Comparison of ENCODE assay signal across 12 mouse cellular contexts in the genomic region with DNA sequence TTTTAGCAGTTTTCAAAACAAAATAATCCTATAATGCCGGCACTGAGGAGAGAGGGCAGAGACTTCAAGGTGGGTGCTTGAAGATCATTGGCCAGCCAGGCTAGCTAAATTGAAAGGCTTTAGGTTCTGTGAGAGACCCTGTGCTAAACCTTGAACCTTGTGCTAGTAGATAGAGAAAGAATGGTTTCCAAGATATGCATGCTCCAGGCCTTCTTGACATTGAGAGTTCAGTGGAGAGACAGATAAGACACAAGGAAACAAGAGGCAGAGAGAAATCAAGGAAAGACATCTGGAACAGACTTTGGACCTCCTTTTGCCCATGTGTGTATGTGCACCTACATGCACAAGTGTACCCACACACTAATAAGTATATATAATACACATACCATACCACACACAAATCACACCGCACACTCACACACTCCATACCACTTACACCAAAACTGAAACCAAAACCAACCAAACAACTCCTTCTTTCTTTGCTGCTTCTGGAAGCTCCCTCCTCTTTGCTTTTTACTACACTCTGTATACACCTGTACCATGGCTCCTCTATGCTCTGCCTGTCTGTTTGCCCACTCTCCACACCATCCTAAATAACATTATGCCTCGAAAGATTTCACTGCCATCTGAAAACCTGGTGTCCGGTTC. TPM values are rescaled to one million over a fixed set of nuclear protein-coding genes. Genes with fewer than 3 reads are reported as not detected.
A peak's percentile ranks its signal among the peaks of the same experiment; 100 is the strongest.
DNase-seq lines count a peak whose midpoint lies in the region; ATAC-seq and TF ChIP-seq lines count a peak whose summit lies in the region.
"Had no signal": no experiment of that assay in that cellular context is flagged by ENCODE, and none has a peak within 500 bp of the region (broad histone marks: within the 10 kb centered on the region; RNA-seq: fewer than 3 reads in every experiment).

No protein-coding gene starts in this region.

- peaks cover 9% of the 10 kb centered on the region for H3K27me3 ChIP-seq in G1E (ENCODE audit: insufficient read depth, low read length)
- H3K27me3 ChIP-seq in embryonic facial prominence, embryonic 10.5 days (replicated peaks; ENCODE audit: low read depth, poor library complexity, severe bottlenecking): no peaks in the 10 kb centered on the region
- no peaks in the 10 kb centered on the region for H3K27me3 ChIP-seq in limb, embryonic 10.5 days (ENCODE audit: low read depth, poor library complexity, severe bottlenecking)
- H3K27me3 ChIP-seq: embryonic facial prominence, embryonic 13.5 days had no signal

- H3K27ac ChIP-seq in macrophage: peak overlapping the region; percentile 80
- H3K27ac ChIP-seq in embryonic facial prominence, embryonic 10.5 days (replicated peaks): no peak overlapping the region
- H3K27ac ChIP-seq in limb, embryonic 10.5 days: no peak overlapping the region
- H3K27ac ChIP-seq: embryonic facial prominence, embryonic 13.5 days had no signal

- H3K4me3 ChIP-seq in G1E (ENCODE audit: low read depth, low read length): peak overlapping the region; percentile 27; the same call in 1 of the 2 replicates
- peak overlapping the region; percentile 10; the same call in 1 of the 2 replicates for H3K4me3 ChIP-seq in macrophage (ENCODE audit: inconsistent target)
- H3K4me3 ChIP-seq in embryonic facial prominence, embryonic 10.5 days: no peak overlapping the region
- H3K4me3 ChIP-seq in limb, embryonic 10.5 days: no peak overlapping the region
- H3K4me3 ChIP-seq: embryonic facial prominence, embryonic 13.5 days had no signal

- peaks cover 65% of the 10 kb centered on the region for H3K4me1 ChIP-seq in G1E (ENCODE audit: insufficient read depth, low read depth, low read length)
- H3K4me1 ChIP-seq in embryonic facial prominence, embryonic 10.5 days: peaks cover 11% of the 10 kb centered on the region
- 0 out of 2 replicates have a peak, but pooled peaks cover 9% of the 10 kb centered on the region for H3K4me1 ChIP-seq in limb, embryonic 10.5 days

- ATAC-seq in G1E (ENCODE audit: extremely low read depth, insufficient number of reproducible peaks, low FRiP score, poor library complexity, severe bottlenecking): peak; percentile 42
- ATAC-seq in hematopoietic stem cell, adult 5-6 weeks (replicated peaks in 1 of 2; ENCODE audit: insufficient read depth in 1 of 2, low FRiP score in 2 of 2, low TSS enrichment in 1 of 2, low read depth in 1 of 2, poor library complexity in 2 of 2, severe bottlenecking in 2 of 2): peak; percentile 14 to 23; a peak in 2 of 4 replicates

- H3K36me3 ChIP-seq in G1E (replicated peaks) (no peaks in the 10 kb centered on the region), macrophage (ENCODE audit: inconsistent target) (no peaks in the 10 kb centered on the region)
- no peaks in the 10 kb centered on the region for H3K36me3 ChIP-seq in embryonic facial prominence, embryonic 10.5 days (replicated peaks)
- no peaks in the 10 kb centered on the region for H3K36me3 ChIP-seq in limb, embryonic 10.5 days
- H3K36me3 ChIP-seq: embryonic facial prominence, embryonic 13.5 days had no signal

- TF ChIP-seq CTCF in G1E (IDR thresholded peaks at IDR 0.05; ENCODE audit: low read depth, low read length): no peak

- H3K79me2 ChIP-seq in macrophage (ENCODE audit: inconsistent target): no peaks in the 10 kb centered on the region

- WGBS in macrophage (ENCODE audit: missing documents): 50% methylated on average over 4 of the region's 4 CpGs
- 88% methylated on average over 4 of the region's 4 CpGs for WGBS in embryonic facial prominence, embryonic 10.5 days
- whole genome bisulfite sequencing in limb, embryonic 10.5 days: 91% methylated on average over 4 of the region's 4 CpGs

- DNase-seq in 416B (ENCODE audit: low read depth) (peak; percentile 36), G1E (ENCODE audit: low spot score) (no peak)
- DNase-seq in embryonic facial prominence, embryonic 10.5 days (ENCODE audit: low spot score): no peak
- no peak for DNase-seq in limb, embryonic 10.5 days (ENCODE audit: low spot score)
- DNase-seq in embryo, embryonic 9.5 days (ENCODE audit: extremely low spot score): no peak
- no peak for DNase-seq in cerebellum, postnatal 14 days
- DNase-seq: cerebellum, adult 18-20 months; kidney, adult 11 months; thymus, postnatal 25 days had no signal

- no peaks in the 10 kb centered on the region for H3K9me3 ChIP-seq in G1E (replicated peaks)
- no peaks in the 10 kb centered on the region for H3K9me3 ChIP-seq in embryonic facial prominence, embryonic 10.5 days
- no peaks in the 10 kb centered on the region for H3K9me3 ChIP-seq in limb, embryonic 10.5 days (replicated peaks)
- H3K9me3 ChIP-seq: embryonic facial prominence, embryonic 13.5 days had no signal

RNA-seq across cellular contexts. Expression of a gene that starts 24.6 kb away (rescaled TPM):
- total RNA-seq in G1E (2014; fragmentation: Nextera tagmentation) (97.9 and 113 TPM in 2 replicates), G1E (2017) (4.6 and 5.5 TPM in 2 replicates)
- polyA plus RNA-seq in G1E (2012) (37.6 and 39.6 TPM in 2 replicates), macrophage (2018) (20.7 to 41.4 TPM (median 22.0 TPM) in 3 replicates)
- total RNA-seq in hematopoietic stem cell, adult 5-6 weeks (2017): 11.8 and 14.1 TPM in 2 replicates
- 100 to 1,000 TPM in 21 of 26 experiments, 10 to 100 TPM in 5; 32.1 to 275 (median 156) TPM for total RNA-seq in macrophage (2018; cell fraction: chromatin; rRNA removed)
- 10 to 100 TPM; 30.3 to 91.8 (median 55.4) TPM for total RNA-seq in macrophage (2018; cell fraction: cytosol; rRNA removed)
- total RNA-seq in macrophage (2018; cell fraction: nucleus; rRNA removed): 100 to 1,000 TPM in 10 of 26 experiments, 10 to 100 TPM in 16; 27.9 to 224 (median 89.0) TPM
- polyA plus RNA-seq in embryonic facial prominence, embryonic 10.5 days (2016; fragmentation: Nextera tagmentation; extraction: Ambion mirVana): 24.5 and 26.1 TPM in 2 replicates
- polyA plus RNA-seq in limb, embryonic 10.5 days (2016; fragmentation: Nextera tagmentation; extraction: Ambion mirVana): 20.6 and 21.8 TPM in 2 replicates

RNA-seq across cellular contexts. Expression of a gene that starts 25.4 kb away (rescaled TPM):
- total RNA-seq in G1E (2014; fragmentation: Nextera tagmentation) (8.1 and 13.2 TPM in 2 replicates), G1E (2017) (3.2 and 3.5 TPM in 2 replicates)
- polyA plus RNA-seq in G1E (2012) (1.2 TPM in 2 replicates), macrophage (2018) (131 to 194 TPM (median 144 TPM) in 3 replicates)
- 53.0 and 76.5 TPM in 2 replicates for total RNA-seq in hematopoietic stem cell, adult 5-6 weeks (2017)
- 100 to 1,000 TPM in 23 of 26 experiments, 10 to 100 TPM in 3; 30.0 to 470 (median 360) TPM for total RNA-seq in macrophage (2018; cell fraction: chromatin; rRNA removed)
- total RNA-seq in macrophage (2018; cell fraction: cytosol; rRNA removed): 100 to 1,000 TPM in 8 of 26 experiments, 10 to 100 TPM in 18; 51.7 to 138 (median 88.8) TPM
- total RNA-seq in macrophage (2018; cell fraction: nucleus; rRNA removed): 100 to 1,000 TPM in 21 of 26 experiments, 10 to 100 TPM in 5; 43.6 to 394 (median 207) TPM
- 0.88 and 1.8 TPM in 2 replicates for polyA plus RNA-seq in embryonic facial prominence, embryonic 10.5 days (2016; fragmentation: Nextera tagmentation; extraction: Ambion mirVana)
- polyA plus RNA-seq in limb, embryonic 10.5 days (2016; fragmentation: Nextera tagmentation; extraction: Ambion mirVana): 1.1 TPM in 2 replicates

Comparison
In these comparisons a context has a peak if more than half of its experiments do, and no peak if none do; other contexts are left out.
1. H3K4me3 ChIP-seq: peak in G1E (single experiment) and macrophage (single experiment); none in embryonic facial prominence, embryonic 10.5 days (single experiment) and limb, embryonic 10.5 days (single experiment).
2. RNA of a gene that starts 25.4 kb away (polyA plus RNA-seq): 131 to 194 TPM in macrophage; 0.88 to 1.8 TPM in embryonic facial prominence, embryonic 10.5 days, 1.2 TPM in G1E and 1.1 TPM in limb, embryonic 10.5 days; every median in the first group is over 10 times any median in the second.